Mouse (Mus musculus) MEL (cell line): ENCODE results near the gene F830045P16Rik.

Experiments
- CTCF ChIP-seq, 3 experiments: IDR thresholded peaks in 2 of 3; conservative IDR thresholded peaks in 1 of 3; 2 replicates each; pipeline ENCODE4 v1.5.1; 2011 to 2012; ENCODE audit warnings: low read length in 3 of 3, low read depth in 2 of 3, mild to moderate bottlenecking in 2 of 3, improper control_type of control experiment in 1 of 3, inconsistent platforms in 1 of 3, mixed read lengths in 1 of 3, moderate library complexity in 1 of 3; ENCODE audit not compliant: control insufficient read depth in 1 of 3, insufficient read depth in 1 of 3, poor library complexity in 1 of 3, severe bottlenecking in 1 of 3
- JUND ChIP-seq: IDR thresholded peaks from 2 replicates; pipeline ENCODE4 v1.6.1; 2011; ENCODE audit warnings: low read depth, mild to moderate bottlenecking, improper control_type of control experiment, low read length
- NELFE ChIP-seq: IDR thresholded peaks from 2 replicates; pipeline ENCODE4 v1.6.1; 2011; ENCODE audit warnings: low read depth, low read length, improper control_type of control experiment
- TAL1 ChIP-seq: IDR thresholded peaks from 2 replicates; pipeline ENCODE4 v1.6.1; 2012; ENCODE audit warnings: mild to moderate bottlenecking, inconsistent platforms, low read length, moderate library complexity, mixed read lengths
- UBTF ChIP-seq: IDR thresholded peaks from 2 replicates; pipeline ENCODE4 v1.6.1; 2012; ENCODE audit warnings: low read depth, mild to moderate bottlenecking, inconsistent platforms, low read length, improper control_type of control experiment, moderate library complexity, borderline replicate concordance; ENCODE audit not compliant: insufficient read depth
- ZKSCAN1 ChIP-seq: IDR thresholded peaks from 2 replicates; pipeline ENCODE4 v1.6.1; 2012; ENCODE audit warnings: low read depth, mild to moderate bottlenecking, inconsistent platforms, low read length, improper control_type of control experiment, moderate library complexity
- ZNF384 ChIP-seq: IDR thresholded peaks from 2 replicates; pipeline ENCODE4 v1.6.1; 2012; ENCODE audit warnings: low read depth, mild to moderate bottlenecking, inconsistent platforms, low read length, improper control_type of control experiment

GRCm38 (mm10) chr2:129526322-129526721, 10.1 kb downstream of the F830045P16Rik start:
- TF ChIP-seq NELFE: no peak
- TF ChIP-seq ZKSCAN1: no peak
- TF ChIP-seq TAL1: no peak
- no peak for TF ChIP-seq CTCF (IDR thresholded peaks at IDR 0.05 in 2 of 3, conservative IDR thresholded peaks at IDR 0.05 in 1 of 3; ENCODE audit: control insufficient read depth in 1 of 3, insufficient read depth in 1 of 3, low read depth in 2 of 3, low read length in 3 of 3, poor library complexity in 1 of 3, severe bottlenecking in 1 of 3)
- no peak for TF ChIP-seq UBTF
- TF ChIP-seq ZNF384: no peak
- no peak for TF ChIP-seq JUND
